Comparison of ENCODE assay signal across 11 mouse cellular contexts in genomic region chr4:118564062-118564925, GRCm38 (mm10). TPM values are rescaled to one million over a fixed set of nuclear protein-coding genes. Genes with fewer than 3 reads are reported as not detected.
DNase-seq lines count a peak whose midpoint lies in the region; ATAC-seq lines count a peak whose summit lies in the region.
"Had no signal": no experiment of that assay in that cellular context is flagged by ENCODE, and none has a peak within 500 bp of the region (broad histone marks: within the 10 kb centered on the region; RNA-seq: fewer than 3 reads in every experiment).

No protein-coding gene starts in this region.

- no peak overlapping the region for H3K4me3 ChIP-seq in forebrain, embryonic 10.5 days
- no peak overlapping the region for H3K4me3 ChIP-seq in forebrain, embryonic 13.5 days
- H3K4me3 ChIP-seq in intestine, embryonic 15.5 days (replicated peaks) = no peak overlapping the region
- H3K4me3 ChIP-seq in intestine, embryonic 16.5 days (ENCODE audit: low read length) = no peak overlapping the region
- no peak overlapping the region for H3K4me3 ChIP-seq in limb, embryonic 13.5 days
- H3K4me3 ChIP-seq: left cerebral cortex, adult 2 months; myocyte had no signal

- no peaks in the 10 kb centered on the region for H3K36me3 ChIP-seq in forebrain, embryonic 10.5 days (replicated peaks)
- H3K36me3 ChIP-seq in forebrain, embryonic 13.5 days (ENCODE audit: poor library complexity, severe bottlenecking) = no peaks in the 10 kb centered on the region
- no peaks in the 10 kb centered on the region for H3K36me3 ChIP-seq in intestine, embryonic 15.5 days
- H3K36me3 ChIP-seq in intestine, embryonic 16.5 days (ENCODE audit: control insufficient read depth, insufficient read depth, low read length) = no peaks in the 10 kb centered on the region
- no peaks in the 10 kb centered on the region for H3K36me3 ChIP-seq in limb, embryonic 13.5 days

- H3K4me1 ChIP-seq in forebrain, embryonic 10.5 days = peaks cover 6% of the 10 kb centered on the region
- H3K4me1 ChIP-seq in forebrain, embryonic 13.5 days = no peaks in the 10 kb centered on the region
- no peaks in the 10 kb centered on the region for H3K4me1 ChIP-seq in intestine, embryonic 15.5 days (replicated peaks)
- no peaks in the 10 kb centered on the region for H3K4me1 ChIP-seq in intestine, embryonic 16.5 days (ENCODE audit: control insufficient read depth, insufficient read depth, low read length)
- H3K4me1 ChIP-seq in limb, embryonic 13.5 days = peaks cover 14% of the 10 kb centered on the region

- H3K9ac ChIP-seq in forebrain, embryonic 13.5 days = no peak overlapping the region
- no peak overlapping the region for H3K9ac ChIP-seq in intestine, embryonic 15.5 days
- H3K9ac ChIP-seq in intestine, embryonic 16.5 days (ENCODE audit: low read depth, low read length) = no peak overlapping the region
- H3K9ac ChIP-seq in limb, embryonic 13.5 days = no peak overlapping the region; the same call in 1 of the 2 replicates

- H3K27me3 ChIP-seq in forebrain, embryonic 10.5 days (ENCODE audit: poor library complexity, severe bottlenecking) = peaks cover 9% of the 10 kb centered on the region
- 0 out of 2 replicates have a peak, but pooled peaks cover 1% of the 10 kb centered on the region for H3K27me3 ChIP-seq in forebrain, embryonic 13.5 days
- H3K27me3 ChIP-seq in intestine, embryonic 15.5 days (replicated peaks) = no peaks in the 10 kb centered on the region
- no peaks in the 10 kb centered on the region for H3K27me3 ChIP-seq in intestine, embryonic 16.5 days (replicated peaks; ENCODE audit: control insufficient read depth, insufficient read depth, low read length)
- 0 out of 2 replicates have a peak, but pooled peaks cover 3% of the 10 kb centered on the region for H3K27me3 ChIP-seq in limb, embryonic 13.5 days

- H3K9me3 ChIP-seq in forebrain, embryonic 10.5 days = peaks cover 5% of the 10 kb centered on the region; the same call in 1 of the 2 replicates
- H3K9me3 ChIP-seq in forebrain, embryonic 13.5 days (replicated peaks) = 0 out of 2 replicates have a peak, but pooled peaks cover 3% of the 10 kb centered on the region
- H3K9me3 ChIP-seq in intestine, embryonic 15.5 days = no peaks in the 10 kb centered on the region
- no peaks in the 10 kb centered on the region for H3K9me3 ChIP-seq in intestine, embryonic 16.5 days (ENCODE audit: control insufficient read depth, low read length)
- H3K9me3 ChIP-seq in limb, embryonic 13.5 days = no peaks in the 10 kb centered on the region

- ATAC-seq in forebrain, embryonic 13.5 days = no peak
- 0 out of 2 replicates have a peak, but pooled peaks have one; percentile 33 for ATAC-seq in intestine, embryonic 15.5 days
- ATAC-seq in intestine, embryonic 16.5 days = no peak
- ATAC-seq in limb, embryonic 13.5 days (ENCODE audit: low FRiP score, low read depth) = peak; percentile 76

- no peak for DNase-seq in forebrain, embryonic 10.5 days (ENCODE audit: extremely low spot score, low spot score)
- peak; percentile 16 for DNase-seq in Muller cell, postnatal 12 days (ENCODE audit: inconsistent ontology term)
- DNase-seq in right cerebral cortex, postnatal 36 days (ENCODE audit: low spot score in 2 of 2) = no peak
- no peak for DNase-seq in thymus, postnatal 0 days (ENCODE audit: low spot score)
- DNase-seq: lung, adult 18-20 months had no signal

- peak overlapping the region; percentile 32; the same call in 1 of the 2 replicates for H3K27ac ChIP-seq in forebrain, embryonic 10.5 days
- H3K27ac ChIP-seq in forebrain, embryonic 13.5 days = no peak overlapping the region
- H3K27ac ChIP-seq in intestine, embryonic 15.5 days = 0 out of 2 replicates have a peak overlapping the region, but pooled peaks have one; percentile 19
- H3K27ac ChIP-seq in intestine, embryonic 16.5 days (ENCODE audit: low read length) = no peak overlapping the region
- peak overlapping the region; percentile 84 for H3K27ac ChIP-seq in limb, embryonic 13.5 days
- H3K27ac ChIP-seq: left cerebral cortex, adult 2 months had no signal

- H3K4me2 ChIP-seq in forebrain, embryonic 13.5 days = no peak overlapping the region
- H3K4me2 ChIP-seq in intestine, embryonic 15.5 days (replicated peaks) = no peak overlapping the region
- no peak overlapping the region for H3K4me2 ChIP-seq in intestine, embryonic 16.5 days (ENCODE audit: low read depth, low read length)
- no peak overlapping the region for H3K4me2 ChIP-seq in limb, embryonic 13.5 days (replicated peaks)

- whole genome bisulfite sequencing in forebrain, embryonic 10.5 days = 76% methylated on average over 13 of the region's 13 CpGs
- WGBS in forebrain, embryonic 13.5 days = 65% methylated on average over 13 of the region's 13 CpGs
- WGBS in intestine, embryonic 15.5 days = 74% methylated on average over 13 of the region's 13 CpGs
- 73% methylated on average over 13 of the region's 13 CpGs for WGBS in intestine, embryonic 16.5 days
- 61% methylated on average over 13 of the region's 13 CpGs for WGBS in limb, embryonic 13.5 days

RNA-seq across cellular contexts. Expression of gene Tmem125, which starts 20.4 kb away (rescaled TPM):
- 0.68 and 0.76 TPM in 2 replicates for polyA plus RNA-seq in forebrain, embryonic 10.5 days (2016; fragmentation: Nextera tagmentation; extraction: Ambion mirVana)
- not detected in 2 replicates for polyA plus RNA-seq in forebrain, embryonic 13.5 days (2015; fragmentation: Nextera tagmentation; extraction: Ambion mirVana)
- 10.7 and 14.3 TPM in 2 replicates for polyA plus RNA-seq in intestine, embryonic 15.5 days (2015; fragmentation: Nextera tagmentation; extraction: Ambion mirVana)
- polyA plus RNA-seq in intestine, embryonic 16.5 days (2015; fragmentation: Nextera tagmentation; extraction: Ambion mirVana) = 20.0 and 20.1 TPM in 2 replicates
- polyA plus RNA-seq in limb, embryonic 13.5 days (2015; fragmentation: Nextera tagmentation; extraction: Ambion mirVana) = 1.8 and 2.0 TPM in 2 replicates
- 0.60 and 1.1 TPM in 2 replicates for polyA plus RNA-seq in thymus, postnatal 0 days (2015; fragmentation: Nextera tagmentation; extraction: Ambion mirVana)
- polyA plus RNA-seq: myocyte had no signal

RNA-seq across cellular contexts. Expression of gene 2610528J11Rik, which starts 37.5 kb away (rescaled TPM):
- 1.1 and 2.1 TPM in 2 replicates for polyA plus RNA-seq in forebrain, embryonic 10.5 days (2016; fragmentation: Nextera tagmentation; extraction: Ambion mirVana)
- polyA plus RNA-seq in forebrain, embryonic 13.5 days (2015; fragmentation: Nextera tagmentation; extraction: Ambion mirVana) = 0.18 TPM in 1 of 2 replicates, not detected in the other
- 73.5 and 80.3 TPM in 2 replicates for polyA plus RNA-seq in intestine, embryonic 15.5 days (2015; fragmentation: Nextera tagmentation; extraction: Ambion mirVana)
- 104 and 121 TPM in 2 replicates for polyA plus RNA-seq in intestine, embryonic 16.5 days (2015; fragmentation: Nextera tagmentation; extraction: Ambion mirVana)
- 1.0 and 2.0 TPM in 2 replicates for polyA plus RNA-seq in limb, embryonic 13.5 days (2015; fragmentation: Nextera tagmentation; extraction: Ambion mirVana)
- polyA plus RNA-seq in thymus, postnatal 0 days (2015; fragmentation: Nextera tagmentation; extraction: Ambion mirVana) = 3.0 TPM in 2 replicates
- polyA plus RNA-seq: myocyte had no signal

RNA-seq across cellular contexts. Expression of gene Cfap57, which starts 56.3 kb away (rescaled TPM):
- 0.73 and 0.94 TPM in 2 replicates for polyA plus RNA-seq in forebrain, embryonic 10.5 days (2016; fragmentation: Nextera tagmentation; extraction: Ambion mirVana)
- 0.78 and 0.90 TPM in 2 replicates for polyA plus RNA-seq in forebrain, embryonic 13.5 days (2015; fragmentation: Nextera tagmentation; extraction: Ambion mirVana)
- polyA plus RNA-seq in intestine, embryonic 15.5 days (2015; fragmentation: Nextera tagmentation; extraction: Ambion mirVana) = 0.55 and 0.58 TPM in 2 replicates
- polyA plus RNA-seq in intestine, embryonic 16.5 days (2015; fragmentation: Nextera tagmentation; extraction: Ambion mirVana) = 0.97 and 1.0 TPM in 2 replicates
- polyA plus RNA-seq in limb, embryonic 13.5 days (2015; fragmentation: Nextera tagmentation; extraction: Ambion mirVana) = 0.13 and 0.31 TPM in 2 replicates
- 0.14 and 0.15 TPM in 2 replicates for polyA plus RNA-seq in thymus, postnatal 0 days (2015; fragmentation: Nextera tagmentation; extraction: Ambion mirVana)
- polyA plus RNA-seq: myocyte had no signal

RNA-seq across cellular contexts. Expression of gene Ebna1bp2, which starts 56.3 kb away (rescaled TPM):
- polyA plus RNA-seq in forebrain, embryonic 10.5 days (2016; fragmentation: Nextera tagmentation; extraction: Ambion mirVana) = 210 and 221 TPM in 2 replicates
- polyA plus RNA-seq in forebrain, embryonic 13.5 days (2015; fragmentation: Nextera tagmentation; extraction: Ambion mirVana) = 147 and 168 TPM in 2 replicates
- polyA plus RNA-seq in intestine, embryonic 15.5 days (2015; fragmentation: Nextera tagmentation; extraction: Ambion mirVana) = 125 and 144 TPM in 2 replicates
- polyA plus RNA-seq in intestine, embryonic 16.5 days (2015; fragmentation: Nextera tagmentation; extraction: Ambion mirVana) = 105 and 118 TPM in 2 replicates
- 130 and 134 TPM in 2 replicates for polyA plus RNA-seq in limb, embryonic 13.5 days (2015; fragmentation: Nextera tagmentation; extraction: Ambion mirVana)
- 209 and 229 TPM in 2 replicates for polyA plus RNA-seq in thymus, postnatal 0 days (2015; fragmentation: Nextera tagmentation; extraction: Ambion mirVana)

Comparison
In these comparisons a context has a peak if more than half of its experiments do, and no peak if none do; other contexts are left out.
1. H3K27ac ChIP-seq: peak in forebrain, embryonic 10.5 days (single experiment), intestine, embryonic 15.5 days (single experiment) and limb, embryonic 13.5 days (single experiment); none in forebrain, embryonic 13.5 days (single experiment) and intestine, embryonic 16.5 days (single experiment).
2. ATAC-seq: peak in intestine, embryonic 15.5 days (single experiment) and limb, embryonic 13.5 days (single experiment); none in forebrain, embryonic 13.5 days (single experiment) and intestine, embryonic 16.5 days (single experiment).
3. RNA of gene 2610528J11Rik, which starts 37.5 kb away (polyA plus RNA-seq): 104 to 121 TPM in intestine, embryonic 16.5 days and 73.5 to 80.3 TPM in intestine, embryonic 15.5 days; 3.0 TPM in thymus, postnatal 0 days, 1.0 to 2.0 TPM in limb, embryonic 13.5 days, 1.1 to 2.1 TPM in forebrain, embryonic 10.5 days and 0.18 TPM in forebrain, embryonic 13.5 days; every median in the first group is over 10 times any median in the second.